Mouse (Mus musculus) left cerebral cortex, postnatal 4 days (tissue): ENCODE measurements around the gene Bcl2l14. TPM values are rescaled to one million over a fixed set of nuclear protein-coding genes. Genes with fewer than 3 reads are reported as not detected.

Experiments
- DNase-seq: peaks from one replicate; pipeline ENCODE4 v3.0.0-alpha.2; 2022
- intact Hi-C: fragments of 180-260 bp; cut with DNase I; formaldehyde crosslinking; loops from one replicate; pipeline ENCODE4 v1.15.1; 2025
- total RNA-seq, 2 experiments: library from RNA; stranded (reverse); gene quantifications; 2 replicates each; pipeline ENCODE4 v1.2.3; 2021

The Bcl2l14 gene
- not detected for total RNA-seq

DNA sequence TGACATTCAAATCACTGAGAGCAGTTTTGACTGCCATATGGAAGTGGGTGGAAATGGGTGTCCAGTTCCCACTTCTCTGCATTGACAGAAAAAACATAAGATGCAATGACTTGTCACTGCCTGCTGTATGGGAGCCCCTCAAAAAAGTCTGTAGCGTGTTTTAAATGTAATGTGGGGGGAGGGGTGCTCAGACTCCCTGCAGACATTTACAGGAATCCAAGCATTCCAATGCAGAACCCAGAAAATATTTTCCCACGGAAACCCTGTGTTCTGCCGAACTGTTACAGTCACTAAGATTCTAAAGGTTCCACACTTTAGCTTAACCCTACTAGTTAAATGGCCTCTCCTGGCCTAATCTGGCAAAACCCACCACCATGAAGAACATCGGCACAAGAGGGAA, at the start of gene Bcl2l14:
Gene Bcl2l14 (plus strand): TSS at position 301 of the 400 bp plus-strand sequence.
- DNase-seq, result no peak
- intact Hi-C loops, result no loop called here

DNA sequence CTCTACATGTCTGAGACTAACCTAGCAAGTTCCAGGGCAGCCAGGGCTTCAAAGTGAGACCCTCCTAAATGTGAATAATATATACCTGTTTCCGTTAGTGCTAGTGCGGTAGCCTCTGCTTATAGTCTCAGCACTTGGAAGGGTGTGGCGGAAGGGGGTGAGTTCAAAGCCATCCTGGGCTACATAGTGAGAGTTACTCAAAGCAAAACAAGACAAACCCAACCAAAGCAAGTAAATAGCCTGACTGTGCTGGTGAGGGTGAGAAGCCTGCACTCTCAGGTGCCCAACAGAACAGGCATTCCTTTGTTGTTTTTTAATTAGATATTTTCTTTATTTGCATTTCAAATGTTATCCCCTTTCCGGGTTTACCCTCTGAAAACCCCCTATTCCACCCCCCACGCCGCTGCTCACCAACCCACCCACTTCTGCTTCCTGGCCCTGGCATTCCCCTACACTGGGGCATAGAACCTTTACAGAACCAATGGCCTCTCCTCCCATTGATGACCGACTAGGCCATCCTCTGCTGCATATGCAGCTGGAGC, 47.5 kb upstream of the Bcl2l14 start:
- intact Hi-C loops, result no loop called here
- DNase-seq, result no peak

DNA sequence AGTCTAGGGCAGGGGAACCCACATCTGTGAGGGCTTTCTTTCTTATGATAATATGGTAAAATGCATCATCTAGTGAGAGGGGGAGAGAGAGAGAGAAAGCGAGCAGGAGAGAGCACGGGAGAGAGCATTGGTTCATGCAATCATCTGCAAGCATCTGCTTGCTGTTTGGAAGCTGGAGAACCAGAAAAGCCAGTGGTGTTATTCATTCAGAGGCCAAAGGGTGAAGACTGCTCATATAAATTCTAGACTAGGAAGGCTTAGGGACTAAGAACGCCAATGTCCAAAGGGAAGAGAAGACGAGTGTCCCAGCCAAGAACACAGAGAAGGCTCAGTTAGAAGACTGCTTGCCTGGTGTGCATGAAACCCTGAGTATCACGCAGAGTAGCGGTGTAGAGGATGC, 43.2 kb upstream of the Bcl2l14 start:
- no peak for DNase-seq
- intact Hi-C loops, result no loop called here

DNA sequence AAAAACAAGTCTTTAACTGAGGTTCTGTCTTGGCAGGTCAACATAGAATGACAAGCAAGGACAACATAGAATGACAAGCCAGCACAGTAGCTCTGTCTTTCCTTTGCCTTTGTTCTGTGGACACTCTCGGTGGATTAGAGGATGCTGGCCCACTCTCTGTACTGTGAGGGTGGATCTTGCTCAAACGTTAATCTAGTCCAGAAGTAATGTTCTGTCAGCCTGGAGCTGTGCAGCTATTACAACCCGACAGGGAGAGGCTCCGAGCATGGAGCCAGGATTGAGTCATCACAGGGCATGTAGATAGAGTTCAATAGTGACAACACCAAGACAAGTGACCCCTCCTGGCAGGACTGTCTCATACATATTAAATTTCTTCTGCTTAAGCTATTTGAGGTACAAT, 42.4 kb upstream of the Bcl2l14 start:
- intact Hi-C loops, result no loop called here
- no peak for DNase-seq

DNA sequence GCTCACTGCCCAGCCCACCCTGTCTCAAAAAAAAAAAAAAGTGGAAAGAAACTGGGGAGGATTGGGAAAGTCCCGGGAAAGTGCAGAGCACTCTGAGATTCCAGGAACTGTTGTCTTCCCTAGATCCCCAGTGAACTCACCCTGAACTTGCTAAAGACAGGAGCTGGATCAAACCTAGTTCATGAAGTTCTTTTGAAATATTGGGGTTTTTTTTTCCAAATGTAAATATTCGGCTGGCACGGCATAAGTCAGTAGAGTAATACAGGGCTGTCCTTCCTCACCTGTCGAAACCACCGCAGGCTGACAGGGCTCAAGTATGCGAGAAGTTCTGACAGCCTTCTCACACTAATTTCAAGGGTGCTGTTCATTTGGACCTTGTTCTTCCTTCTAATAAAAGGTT, 38.5 kb upstream of the Bcl2l14 start:
- no peak for DNase-seq
- intact Hi-C loops, result no loop called here

DNA sequence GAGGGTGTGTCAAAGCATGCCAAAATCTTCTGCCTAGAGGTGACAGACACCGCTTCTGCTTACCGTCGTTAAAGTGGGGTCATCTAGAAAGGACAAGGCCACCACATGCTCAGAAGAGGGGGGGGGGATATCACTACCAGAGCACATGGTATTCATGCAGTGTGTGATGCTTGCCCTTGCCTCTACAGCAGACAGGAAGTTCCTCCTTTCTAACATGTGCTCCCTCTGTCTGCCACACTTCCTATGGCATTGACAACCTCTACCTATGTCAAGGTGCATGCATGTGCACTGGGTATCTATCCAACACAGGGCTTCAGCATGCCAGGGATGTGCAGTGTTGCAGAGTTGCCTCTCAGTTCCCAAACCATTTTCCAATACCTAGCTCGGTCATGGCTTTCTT, 36.0 kb upstream of the Bcl2l14 start:
- DNase-seq, result no peak
- intact Hi-C loops, result no loop called here

GRCm38 (mm10) chr6:134364644-134365043, 31.5 kb upstream of the Bcl2l14 start:
- DNase-seq, result no peak
- intact Hi-C loops, result no loop called here

- DNase-seq, result no peak
- intact Hi-C loops, result no loop called here
Observed at GRCm38 (mm10) chr6:134365952-134366351, 30.2 kb upstream of the Bcl2l14 start.

DNA sequence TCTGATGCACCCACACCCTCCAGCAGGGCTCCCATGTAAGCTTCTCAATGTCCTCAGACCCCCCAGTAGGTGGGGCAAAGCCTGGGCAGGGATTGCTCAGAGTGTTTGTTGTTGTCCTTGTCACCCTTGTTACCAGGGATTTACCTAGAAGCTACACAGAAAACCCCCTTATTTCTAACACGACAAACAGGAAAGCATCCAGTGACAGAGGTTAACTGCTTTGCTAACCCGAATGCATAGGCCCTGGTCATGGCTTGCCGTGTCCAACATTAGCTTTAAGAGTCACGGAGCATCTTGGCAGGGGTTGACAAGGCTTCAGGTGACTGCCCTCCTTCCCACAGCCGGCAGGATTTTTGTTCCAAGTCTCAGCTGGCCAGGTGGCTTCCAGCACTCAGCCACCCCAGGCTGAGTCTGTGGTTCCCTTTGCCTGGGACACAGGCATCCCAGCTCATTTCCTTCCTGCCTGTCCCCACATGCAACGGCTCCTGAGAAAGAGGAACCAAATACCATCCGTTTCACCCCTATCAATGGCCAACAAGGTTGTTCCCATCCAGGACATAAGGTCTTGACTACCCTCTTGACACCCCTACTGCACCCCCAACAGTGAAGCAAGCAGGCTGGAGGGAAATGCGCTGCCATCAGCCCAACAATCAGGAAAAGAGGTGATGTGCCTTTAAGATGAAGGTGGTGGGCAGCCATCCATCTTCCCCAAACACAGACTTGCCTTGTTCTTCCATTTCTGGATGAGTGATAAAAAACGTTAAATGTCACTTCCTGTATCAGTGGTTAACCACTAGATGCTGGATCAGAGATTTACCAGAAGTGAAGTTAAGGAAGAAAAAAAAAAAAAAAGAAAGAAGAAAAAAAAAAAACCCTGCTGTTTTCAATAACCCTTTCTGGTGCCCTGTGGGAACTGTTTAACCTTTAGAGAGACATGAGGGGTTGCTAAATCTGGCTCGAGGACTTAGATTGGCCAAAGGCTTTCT, 29.5 kb upstream of the Bcl2l14 start:
- intact Hi-C loops, result no loop called here
- DNase-seq, result no peak

GRCm38 (mm10) chr6:134367366-134368281, 28.5 kb upstream of the Bcl2l14 start:
- no peak for DNase-seq
- intact Hi-C loops, result no loop called here

DNA sequence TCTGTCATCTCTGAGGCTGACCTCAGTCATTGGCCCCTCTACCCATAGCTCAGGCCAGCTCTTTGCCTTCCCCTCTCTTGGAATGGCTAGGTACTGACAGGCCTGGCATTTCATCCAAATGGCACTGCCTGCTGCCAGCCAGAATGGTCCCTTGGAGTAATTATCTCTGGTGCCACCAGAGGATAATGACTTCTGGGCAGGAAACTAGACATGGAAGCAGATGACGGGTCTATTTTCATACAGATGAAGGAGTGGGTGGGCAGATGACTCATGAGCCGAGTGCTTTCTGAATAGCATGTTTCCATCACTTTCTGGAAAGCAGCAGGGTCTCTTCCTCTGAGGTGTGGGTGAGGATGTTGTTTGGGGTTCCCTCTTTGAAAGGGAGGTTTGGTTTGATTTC, 23.2 kb upstream of the Bcl2l14 start:
- intact Hi-C loops, result no loop called here
- no peak for DNase-seq

DNA sequence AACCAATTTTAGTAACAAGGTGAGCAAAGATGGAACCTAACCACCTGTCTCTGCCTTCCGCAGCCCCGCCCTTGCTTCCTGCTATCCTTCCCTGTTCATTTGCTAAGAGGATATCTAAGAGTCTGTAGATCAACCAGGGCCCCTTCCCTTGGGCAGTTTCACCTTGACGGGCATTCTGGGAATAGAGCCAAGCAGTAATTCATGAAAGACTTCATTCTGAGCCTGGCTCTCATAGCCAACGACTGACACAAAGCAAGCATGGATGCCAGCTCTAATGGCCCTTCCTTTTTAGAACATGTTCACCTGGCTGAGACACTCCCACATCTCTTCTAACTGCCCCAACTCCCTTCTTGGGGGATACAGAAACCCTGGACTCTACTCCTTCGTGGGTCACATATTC, 18.9 kb upstream of the Bcl2l14 start:
- intact Hi-C loops, result no loop called here
- no peak for DNase-seq

GRCm38 (mm10) chr6:134377856-134378255, 18.3 kb upstream of the Bcl2l14 start:
- no peak for DNase-seq
- intact Hi-C loops, result no loop called here

DNA sequence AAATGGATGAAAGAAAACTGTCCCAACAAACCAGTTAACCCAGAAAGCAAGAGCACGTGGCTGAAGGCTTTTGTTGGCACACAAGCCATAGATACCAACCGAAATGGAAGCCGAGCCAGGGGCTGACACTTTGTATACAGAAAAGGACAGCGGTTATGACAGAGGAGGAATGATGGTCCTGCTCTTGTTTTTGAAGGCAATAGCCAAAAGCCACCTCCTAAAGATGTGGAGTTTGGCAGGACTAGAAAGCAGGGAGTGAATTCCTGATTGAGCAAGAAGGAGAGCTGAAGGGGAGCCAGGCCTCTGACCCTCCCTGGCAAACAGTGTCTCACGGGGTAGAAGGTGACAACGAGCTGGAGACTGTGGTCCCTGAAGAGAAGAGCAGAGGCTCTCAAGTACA, 14.7 kb upstream of the Bcl2l14 start:
- DNase-seq, result no peak
- intact Hi-C loops, result no loop called here

DNA sequence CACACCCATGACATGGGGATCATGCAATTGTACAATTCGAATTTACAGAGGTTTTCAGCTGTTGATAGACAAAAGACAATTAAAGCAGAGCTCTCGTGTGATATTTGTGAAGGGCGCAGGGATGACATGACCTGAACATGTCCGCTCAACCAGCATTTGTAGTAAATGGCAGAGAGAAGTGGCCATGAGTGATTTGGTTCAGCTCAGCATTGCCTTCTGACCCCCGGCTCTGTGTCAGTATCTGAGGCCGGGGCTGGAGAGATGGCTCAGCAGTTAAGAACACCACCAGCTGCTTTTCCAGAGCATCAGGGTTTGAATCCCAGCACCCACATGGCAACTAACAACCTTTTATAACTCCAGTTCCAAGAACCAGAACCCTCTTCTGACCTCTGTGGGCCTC, 10.2 kb upstream of the Bcl2l14 start:
- DNase-seq, result no peak
- intact Hi-C loops, result loop anchor here (5.0 kb wide), 2 partner anchors 349 to 479 kb away; partner anchors contain the start of gene Etv6

DNA sequence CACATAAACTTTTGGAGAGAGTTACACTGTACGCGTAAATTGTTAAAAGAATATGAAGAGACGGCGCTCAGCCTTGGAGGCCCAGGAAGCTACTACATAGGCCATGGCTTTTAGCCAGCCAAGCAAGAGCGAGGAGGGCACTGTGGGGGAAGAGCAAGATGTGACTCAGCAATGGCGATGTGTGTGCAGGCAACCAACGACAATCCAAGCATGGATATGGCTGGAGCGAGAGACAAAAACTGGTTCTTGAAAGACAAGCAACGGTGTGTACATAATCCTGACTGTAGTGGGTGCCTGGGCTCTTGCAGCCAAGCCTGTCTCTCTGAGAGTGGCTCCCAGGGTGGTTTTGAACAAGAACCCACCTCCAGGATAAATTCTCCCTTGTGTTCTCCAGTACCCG, 8.7 kb upstream of the Bcl2l14 start:
- no peak for DNase-seq
- intact Hi-C loops, result loop anchor here (5.0 kb wide), 2 partner anchors 350 to 480 kb away; partner anchors contain the start of gene Etv6

DNA sequence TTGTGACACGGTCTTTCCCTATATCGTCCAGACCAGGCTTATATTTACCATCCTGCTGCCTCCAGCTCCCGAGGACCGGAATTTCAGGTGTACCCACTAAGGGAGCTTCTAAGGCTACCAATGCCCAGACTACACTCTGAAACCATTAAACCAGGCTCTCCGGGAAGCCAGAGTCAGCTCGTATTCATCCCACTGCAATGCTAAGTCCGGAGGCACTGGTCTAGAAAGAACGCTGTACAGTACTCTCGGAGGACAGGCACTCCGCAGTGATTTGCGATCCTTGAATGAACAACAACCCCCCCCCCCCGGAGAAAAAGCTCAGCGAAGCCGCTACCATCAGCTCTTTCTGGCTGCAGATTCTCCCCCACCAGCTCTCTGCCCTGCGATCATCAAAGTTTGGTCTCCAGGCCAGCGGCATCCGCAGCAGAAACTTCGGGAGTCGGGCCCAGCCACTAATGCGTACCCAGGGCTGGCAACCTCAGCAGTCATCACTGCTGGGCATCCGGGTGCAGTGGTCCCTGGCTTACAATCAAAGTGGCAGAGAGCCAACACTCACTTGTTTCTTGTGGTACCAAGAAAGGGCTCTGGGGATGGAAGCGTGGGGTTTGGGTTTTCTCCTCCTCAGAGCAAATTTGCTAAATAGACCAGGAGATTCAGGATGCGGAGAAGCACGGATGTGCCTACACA, 7.6 kb upstream of the Bcl2l14 start:
- peak; percentile 79 for DNase-seq
- intact Hi-C loops, result loop anchor here (2.0 to 5.0 kb wide), 3 partner anchors 351 to 481 kb away; partner anchors contain the start of gene Etv6

DNA sequence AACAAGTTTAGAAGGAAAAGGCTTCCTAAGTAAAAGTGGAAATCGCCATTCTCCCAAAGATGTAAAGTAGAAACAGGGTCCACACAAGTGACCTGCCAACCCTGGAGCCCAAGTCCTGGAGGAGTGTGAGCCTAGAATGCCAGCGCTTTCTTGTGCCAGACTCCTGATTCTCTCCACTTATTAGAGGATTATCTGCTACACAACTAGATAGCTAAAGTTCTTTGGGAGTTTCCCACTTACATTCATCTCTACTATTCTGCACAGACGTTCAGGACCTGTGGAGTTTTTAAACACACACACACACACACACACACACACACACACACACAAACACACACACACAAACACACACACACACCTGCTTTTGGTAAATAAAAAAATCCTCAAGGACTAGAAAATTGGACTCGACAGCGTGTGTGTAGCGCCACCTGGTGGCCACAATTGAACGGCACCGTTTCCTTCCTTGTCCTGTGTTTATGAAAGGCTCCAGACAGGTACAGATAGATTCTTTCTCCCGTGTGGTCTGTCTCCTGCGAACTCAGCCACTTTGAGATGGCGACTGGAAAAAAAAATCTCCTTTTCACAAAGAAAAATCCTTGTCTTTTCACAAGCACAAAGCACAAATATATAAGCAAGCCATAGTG, 6.7 kb upstream of the Bcl2l14 start:
- intact Hi-C loops, result loop anchor here (2.0 to 5.0 kb wide), 3 partner anchors 352 to 482 kb away; partner anchors contain the start of gene Etv6
- DNase-seq, result peak; percentile 79

- no peak for DNase-seq
- intact Hi-C loops, result loop anchor here (2.0 to 5.0 kb wide), 3 partner anchors 353 to 483 kb away; partner anchors contain the start of gene Etv6
Observed at GRCm38 (mm10) chr6:134389917-134390316, 6.2 kb upstream of the Bcl2l14 start.

DNA sequence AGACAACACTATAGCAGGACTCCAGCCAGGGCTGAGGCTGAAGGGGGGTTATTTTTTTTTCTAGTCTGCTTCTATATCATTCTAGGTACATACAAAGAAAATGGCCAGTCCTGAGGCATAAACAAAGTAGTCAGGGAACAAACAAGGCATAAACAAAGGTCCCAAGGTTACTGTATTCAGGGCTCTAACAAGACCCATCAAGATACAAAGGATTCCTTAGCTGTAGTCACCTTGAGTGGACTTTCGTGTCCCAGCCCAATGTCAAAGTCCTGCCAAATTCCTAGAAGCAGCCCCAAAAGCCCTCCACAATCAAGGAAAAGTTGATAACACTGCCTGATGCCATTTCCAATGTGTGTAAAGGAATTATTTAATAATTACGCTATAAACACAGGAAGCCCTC, 5.3 kb upstream of the Bcl2l14 start:
- intact Hi-C loops, result no loop called here
- DNase-seq, result no peak
